Mouse (Mus musculus) limb, embryonic 14.5 days (tissue): ENCODE results near the gene Gm3776. TPM values are rescaled to one million over a fixed set of nuclear protein-coding genes. Genes with fewer than 3 reads are reported as not detected.
"Not testable (repeated sequence)": the region's sequence is repeated elsewhere in the genome, so short reads cannot be mapped to it uniquely, and the experiment has no call there.

Experiments
- ATAC-seq: fragments of 200-750 bp; cut with Nextera tagmentation; 2 replicates; pipeline ENCODE4 v1.8.0; 2017; ENCODE audit warnings: low read depth, moderate number of reproducible peaks, moderate TSS enrichment; ENCODE audit not compliant: low FRiP score
- DNase-seq: peaks from one replicate; pipeline ENCODE4 v3.0.0-alpha.2; 2015; ENCODE audit warnings: low spot score
- H3K27ac ChIP-seq: fragments of 300-500 bp; sonication (generic); replicated peaks from 2 replicates; pipeline ENCODE4 v1.5.1; 2014; ENCODE audit warnings: low read depth, mild to moderate bottlenecking, low read length, moderate library complexity, mixed read lengths
- H3K27me3 ChIP-seq: fragments of 300-500 bp; sonication (generic); 2 replicates; pipeline ENCODE4 v1.6.1; 2014; ENCODE audit warnings: low read length, mixed read lengths; ENCODE audit not compliant: control insufficient read depth, insufficient read depth
- H3K36me3 ChIP-seq: fragments of 300-500 bp; sonication (generic); 2 replicates; pipeline ENCODE4 v1.6.1; 2014; ENCODE audit warnings: mild to moderate bottlenecking, low read length, moderate library complexity, mixed read lengths; ENCODE audit not compliant: control insufficient read depth, insufficient read depth
- H3K4me1 ChIP-seq: fragments of 300-500 bp; sonication (generic); 2 replicates; pipeline ENCODE4 v1.6.1; 2014; ENCODE audit warnings: antibody characterized with exemption, low read length, mixed read lengths; ENCODE audit not compliant: control insufficient read depth, insufficient read depth
- H3K4me2 ChIP-seq: fragments of 300-500 bp; sonication (generic); replicated peaks from 2 replicates; pipeline ENCODE4 v1.6.1; 2014; ENCODE audit warnings: low read depth, mild to moderate bottlenecking, low read length, moderate library complexity; ENCODE audit not compliant: severe bottlenecking
- H3K4me3 ChIP-seq: fragments of 300-500 bp; sonication (generic); replicated peaks from 2 replicates; pipeline ENCODE4 v1.5.1; 2014; ENCODE audit warnings: low read length
- H3K9ac ChIP-seq: fragments of 300-500 bp; sonication (generic); 2 replicates; pipeline ENCODE4 v1.6.1; 2014; ENCODE audit warnings: mild to moderate bottlenecking, low read depth, low read length, moderate library complexity; ENCODE audit not compliant: severe bottlenecking
- H3K9me3 ChIP-seq: fragments of 300-500 bp; sonication (generic); 2 replicates; pipeline ENCODE4 v1.6.1; 2016; ENCODE audit warnings: low read length; ENCODE audit not compliant: control insufficient read depth
- POLR2A ChIP-seq: fragments of 200-500 bp; IDR thresholded peaks from 2 replicates; pipeline ENCODE4 v1.8.0; 2012; ENCODE audit warnings: inconsistent platforms, mild to moderate bottlenecking, moderate library complexity, borderline replicate concordance; ENCODE audit not compliant: insufficient read depth, insufficient read length; ENCODE audit errors: extremely low read depth
- WGBS: fragments of 180-500 bp; shearing (Covaris S2); extraction: QIAGEN DNeasy Blood & Tissue Kit; methylation state at CpG from one replicate; pipeline ENCODE4 v1.1.7; 2014; 5-methylcytosine and 5-hydroxymethylcytosine counted together
- polyA plus RNA-seq, 2 experiments: library from polyadenylated mRNA; depleted of rRNA in 1 of 2; stranded (reverse) in 1 of 2; unstranded in 1 of 2; fragments of >200 nt; fragmentation: Nextera tagmentation in 1 of 2; extraction: Ambion mirVana in 1 of 2; gene quantifications; 2 replicates each; pipeline versions ENCODE4 v1.2.1 to v1.2.3; 2012 to 2014

Gm3776 gene
- polyA plus RNA-seq, 2 experiments: 0.70 to 2.6 TPM

DNA sequence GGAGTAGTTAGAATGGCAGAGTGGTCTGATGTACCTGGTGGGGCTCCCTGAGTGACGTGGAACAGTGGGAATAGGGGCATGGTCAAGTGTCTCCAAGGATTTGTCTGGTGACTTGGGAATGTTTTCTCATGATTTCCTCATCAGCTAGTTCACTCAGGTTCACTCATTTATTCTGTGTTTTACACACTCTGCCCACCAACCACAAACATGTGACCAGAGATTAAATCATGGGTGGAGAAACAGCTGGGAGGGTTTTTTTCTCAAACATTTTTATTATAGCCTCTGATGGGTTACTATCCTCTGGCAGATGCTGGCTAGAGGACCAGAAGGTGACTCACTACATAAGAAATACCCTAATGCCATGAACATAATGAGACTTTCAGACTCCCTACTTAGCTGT is 41.3 kb downstream of the Gm3776 start:
- Histone ChIP-seq H3K9ac (no peak overlapping the region), H3K4me1 (no peaks in the 10 kb centered on the region), H3K4me3 (no peak overlapping the region), H3K27me3 (no peaks in the 10 kb centered on the region), H3K36me3 (no peaks in the 10 kb centered on the region), H3K4me2 (no peak overlapping the region), H3K27ac (no peak overlapping the region), H3K9me3 (no peaks in the 10 kb centered on the region)
- whole genome bisulfite sequencing: 80% methylated on average over 1 of the region's 1 CpGs
- DNase-seq (no peak), ATAC-seq (no peak)
- no peak for TF ChIP-seq POLR2A

DNA sequence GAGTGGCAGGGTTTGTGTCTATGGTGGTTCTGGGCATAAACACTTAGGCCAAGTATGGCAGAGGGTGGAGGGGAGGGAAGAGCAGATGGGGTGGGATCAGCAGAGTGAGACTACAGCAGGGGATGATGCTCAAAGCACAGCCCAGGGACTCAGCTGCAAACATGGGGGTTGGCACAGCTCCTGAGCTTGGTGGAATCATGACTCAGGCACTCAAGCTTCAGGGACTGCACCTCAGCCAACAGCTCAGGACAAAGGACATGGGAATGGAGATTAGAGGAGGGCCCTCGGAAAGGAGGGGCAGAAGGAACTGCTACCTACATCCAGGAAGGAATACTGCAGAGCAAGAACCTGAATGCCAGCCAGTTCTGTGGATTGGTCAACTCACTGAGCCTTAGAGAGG is 42.2 kb downstream of the Gm3776 start:
- not testable (repeated sequence) for ATAC-seq, H3K9ac ChIP-seq, H3K4me2 ChIP-seq, H3K27me3 ChIP-seq, DNase-seq, H3K27ac ChIP-seq, H3K4me1 ChIP-seq, H3K4me3 ChIP-seq, H3K36me3 ChIP-seq, H3K9me3 ChIP-seq
- WGBS: 86% methylated on average over 1 of the region's 1 CpGs

DNA sequence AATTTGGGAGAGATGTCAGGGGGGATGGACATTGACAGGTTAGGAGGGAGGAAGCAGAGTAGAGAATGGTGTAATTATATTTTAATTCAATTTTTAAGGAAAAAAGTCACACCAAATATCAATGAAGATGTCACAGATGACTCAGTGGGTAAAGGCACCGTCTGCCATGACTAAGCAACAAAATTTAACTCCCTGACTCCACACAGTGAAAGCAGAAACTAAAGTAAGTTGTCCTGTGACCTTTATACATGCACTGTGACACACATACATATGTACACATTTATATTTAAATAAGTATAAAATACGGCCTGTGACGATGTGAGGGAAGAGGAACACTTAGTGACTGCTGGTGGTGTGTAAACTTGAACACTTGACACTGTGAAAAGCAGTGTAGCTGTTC is 51.2 kb downstream of the Gm3776 start:
- DNase-seq: not testable (repeated sequence)
- WGBS: 83% methylated on average over 3 of the region's 3 CpGs

GRCm38 (mm10) chr9:78314696-78315095 is 57.8 kb downstream of the Gm3776 start, which contains the start of gene Omt2a:
Gene Omt2a, minus strand, starts transcription at chr9:78314796.
- Histone ChIP-seq H3K9ac (no peak within 1 kb of the TSS), H3K27me3 (no peaks in the 10 kb centered on the region), H3K4me3 (no peak within 1 kb of the TSS), H3K4me2 (no peak within 1 kb of the TSS), H3K4me1 (no peaks in the 10 kb centered on the region), H3K36me3 (no peaks in the 10 kb centered on the region), H3K9me3 (no peaks in the 10 kb centered on the region), H3K27ac (no peak within 1 kb of the TSS)
- no peak for TF ChIP-seq POLR2A
- whole genome bisulfite sequencing: 68% methylated on average over 2 of the region's 2 CpGs
- DNase-seq (no peak), ATAC-seq (no peak)

More for the DNA sequence above, 51.2 kb downstream of the Gm3776 start:
- not testable (repeated sequence) for H3K4me1 ChIP-seq, ATAC-seq, H3K27ac ChIP-seq, H3K36me3 ChIP-seq, H3K27me3 ChIP-seq, H3K4me3 ChIP-seq, H3K4me2 ChIP-seq, H3K9ac ChIP-seq, H3K9me3 ChIP-seq

Other genes starting within 250 kb of the Gm3776 start
- gene Gcm1, start 205.2 kb upstream of the Gm3776 start, polyA plus RNA-seq (2012; rRNA removed): 0.03 and 0.05 TPM in 2 replicates
- gene Gcm1, start 205.2 kb upstream of the Gm3776 start, polyA plus RNA-seq (2014; fragmentation: Nextera tagmentation; extraction: Ambion mirVana): 0.11 TPM in 1 of 2 replicates, not detected in the other
- gene Fbxo9, start 148.1 kb upstream of the Gm3776 start, polyA plus RNA-seq (2012; rRNA removed): 61.4 and 65.6 TPM in 2 replicates
- 43.6 and 44.2 TPM in 2 replicates for gene Fbxo9, start 148.1 kb upstream of the Gm3776 start, polyA plus RNA-seq (2014; fragmentation: Nextera tagmentation; extraction: Ambion mirVana)
- gene Ick, start 147.9 kb upstream of the Gm3776 start, polyA plus RNA-seq (2012; rRNA removed): 31.0 and 35.2 TPM in 2 replicates
- 25.4 and 29.3 TPM in 2 replicates for gene Ick, start 147.9 kb upstream of the Gm3776 start, polyA plus RNA-seq (2014; fragmentation: Nextera tagmentation; extraction: Ambion mirVana)
- gene Gsta4, start 74.4 kb upstream of the Gm3776 start, polyA plus RNA-seq (2012; rRNA removed): 35.2 and 47.5 TPM in 2 replicates
- gene Gsta4, start 74.4 kb upstream of the Gm3776 start, polyA plus RNA-seq (2014; fragmentation: Nextera tagmentation; extraction: Ambion mirVana): 68.2 and 76.4 TPM in 2 replicates
- gene Gsta1, start 26.5 kb upstream of the Gm3776 start, polyA plus RNA-seq (2012; rRNA removed): 0.55 TPM in 1 of 2 replicates, not detected in the other
- gene Gsta1, start 26.5 kb upstream of the Gm3776 start, polyA plus RNA-seq (2014; fragmentation: Nextera tagmentation; extraction: Ambion mirVana): 0.90 and 3.2 TPM in 2 replicates
- gene Gm10639, start 32.8 kb downstream of the Gm3776 start, polyA plus RNA-seq (2012; rRNA removed): not detected in 2 replicates
- not detected in 2 replicates for gene Gm10639, start 32.8 kb downstream of the Gm3776 start, polyA plus RNA-seq (2014; fragmentation: Nextera tagmentation; extraction: Ambion mirVana)
- gene Omt2a, start 57.7 kb downstream of the Gm3776 start, polyA plus RNA-seq (2012; rRNA removed): not detected in 2 replicates
- gene Omt2a, start 57.7 kb downstream of the Gm3776 start, polyA plus RNA-seq (2014; fragmentation: Nextera tagmentation; extraction: Ambion mirVana): not detected in 2 replicates
- gene Omt2b, start 70.5 kb downstream of the Gm3776 start, polyA plus RNA-seq (2012; rRNA removed): not detected in 2 replicates
- not detected in 2 replicates for gene Omt2b, start 70.5 kb downstream of the Gm3776 start, polyA plus RNA-seq (2014; fragmentation: Nextera tagmentation; extraction: Ambion mirVana)
- 1.2 and 3.0 TPM in 2 replicates for gene Gsta2, start 98.7 kb downstream of the Gm3776 start, polyA plus RNA-seq (2012; rRNA removed)
- 4.6 and 7.8 TPM in 2 replicates for gene Gsta2, start 98.7 kb downstream of the Gm3776 start, polyA plus RNA-seq (2014; fragmentation: Nextera tagmentation; extraction: Ambion mirVana)
- gene Dppa5a, start 111.0 kb downstream of the Gm3776 start, polyA plus RNA-seq (2012; rRNA removed): 0.67 and 0.92 TPM in 2 replicates
- gene Dppa5a, start 111.0 kb downstream of the Gm3776 start, polyA plus RNA-seq (2014; fragmentation: Nextera tagmentation; extraction: Ambion mirVana): 0.70 and 0.76 TPM in 2 replicates
- gene Ooep, start 121.6 kb downstream of the Gm3776 start, polyA plus RNA-seq (2012; rRNA removed): 2.0 and 2.2 TPM in 2 replicates
- gene Ooep, start 121.6 kb downstream of the Gm3776 start, polyA plus RNA-seq (2014; fragmentation: Nextera tagmentation; extraction: Ambion mirVana): 3.6 TPM in 2 replicates
- gene Ddx43, start 138.6 kb downstream of the Gm3776 start, polyA plus RNA-seq (2012; rRNA removed): 0.72 and 1.0 TPM in 2 replicates
- 0.26 and 0.43 TPM in 2 replicates for gene Ddx43, start 138.6 kb downstream of the Gm3776 start, polyA plus RNA-seq (2014; fragmentation: Nextera tagmentation; extraction: Ambion mirVana)
- gene Cgas, start 186.1 kb downstream of the Gm3776 start, polyA plus RNA-seq (2012; rRNA removed): 3.9 and 4.3 TPM in 2 replicates
- 2.4 and 2.8 TPM in 2 replicates for gene Cgas, start 186.1 kb downstream of the Gm3776 start, polyA plus RNA-seq (2014; fragmentation: Nextera tagmentation; extraction: Ambion mirVana)
- 19.2 and 20.3 TPM in 2 replicates for gene Mto1, start 191.1 kb downstream of the Gm3776 start, polyA plus RNA-seq (2012; rRNA removed)
- 22.7 and 23.3 TPM in 2 replicates for gene Mto1, start 191.1 kb downstream of the Gm3776 start, polyA plus RNA-seq (2014; fragmentation: Nextera tagmentation; extraction: Ambion mirVana)
- 0.15 and 0.18 TPM in 2 replicates for gene Gm17324, start 191.7 kb downstream of the Gm3776 start, polyA plus RNA-seq (2012; rRNA removed)
- gene Gm17324, start 191.7 kb downstream of the Gm3776 start, polyA plus RNA-seq (2014; fragmentation: Nextera tagmentation; extraction: Ambion mirVana): 0.39 and 0.83 TPM in 2 replicates
- gene Eef1a1, start 232.0 kb downstream of the Gm3776 start, polyA plus RNA-seq (2012; rRNA removed): 7,521 and 9,083 TPM in 2 replicates
- gene Eef1a1, start 232.0 kb downstream of the Gm3776 start, polyA plus RNA-seq (2014; fragmentation: Nextera tagmentation; extraction: Ambion mirVana): 6,070 and 6,314 TPM in 2 replicates